Mouse (Mus musculus): ENCODE measurements around the gene Naa20.

Gene Naa20

DNA sequence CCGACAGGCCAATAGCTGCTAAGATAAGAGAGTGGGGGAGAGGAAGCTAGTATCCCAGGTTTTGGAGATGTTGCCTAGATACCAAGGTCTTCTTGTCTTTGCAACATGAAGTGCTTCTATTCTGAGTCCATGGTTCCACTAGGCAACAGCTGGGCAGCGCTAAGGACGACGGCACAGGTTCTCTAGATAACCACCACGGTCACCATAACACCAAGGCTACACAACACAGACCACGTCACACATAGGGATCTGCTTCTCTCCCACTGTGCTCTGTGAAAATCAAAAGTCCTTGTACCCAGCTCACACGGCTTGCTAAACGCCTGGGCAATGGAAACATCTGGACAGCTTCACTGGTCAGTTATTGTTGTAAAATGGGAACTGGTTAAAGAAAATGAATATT is 35.1 kb downstream of the Naa20 start:
- in situ Hi-C loops (cut with MboI; ENCODE audit: low pct_unique_long_range_greater_than_20kb in 1 of 2, low sequenced_read_pairs in 2 of 2, unreplicated experiment in 1 of 2), result no loop called here

DNA sequence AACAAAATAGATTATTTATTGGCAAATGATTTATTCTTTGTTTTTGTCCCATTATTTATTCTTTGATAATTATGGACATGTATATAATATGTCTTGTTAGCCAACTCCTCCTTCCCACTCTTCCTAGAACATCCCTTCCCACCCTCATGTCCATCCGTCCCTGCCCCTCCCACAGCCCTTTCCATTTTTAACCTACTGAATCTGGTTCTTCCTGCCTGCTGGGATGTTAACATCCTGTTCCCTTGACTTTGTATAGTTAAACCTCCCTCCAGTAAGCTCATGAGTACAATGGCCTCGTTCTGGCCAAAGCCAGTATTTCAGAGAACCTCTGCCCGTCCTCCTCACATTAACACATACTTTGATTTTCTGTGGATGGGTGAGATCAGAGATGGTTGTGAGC is 39.5 kb downstream of the Naa20 start:
- in situ Hi-C loops (cut with MboI; ENCODE audit: low pct_unique_long_range_greater_than_20kb in 1 of 2, low sequenced_read_pairs in 2 of 2, unreplicated experiment in 1 of 2), result no loop called here

DNA sequence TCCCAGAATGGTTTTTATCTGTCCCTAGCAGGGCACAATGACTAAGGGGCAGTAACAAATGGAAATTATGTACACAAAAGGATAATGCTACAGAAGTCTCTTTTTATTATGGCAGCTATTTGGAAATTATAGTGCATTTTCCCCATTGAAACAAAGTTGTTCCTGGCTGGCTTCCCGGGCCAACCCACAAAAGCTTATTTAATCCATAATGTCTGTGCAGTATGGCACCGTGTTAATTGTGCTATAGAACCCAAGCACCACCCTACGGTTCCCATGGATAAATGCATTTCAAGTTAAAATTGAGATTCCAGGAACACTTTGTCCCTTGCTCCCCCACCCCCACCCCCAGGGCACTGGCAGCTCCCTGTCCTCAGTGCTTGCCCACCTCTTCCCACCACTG is 42.4 kb downstream of the Naa20 start:
- in situ Hi-C loops (cut with MboI; ENCODE audit: low pct_unique_long_range_greater_than_20kb in 1 of 2, low sequenced_read_pairs in 2 of 2, unreplicated experiment in 1 of 2), result no loop called here

- in situ Hi-C loops (cut with MboI; ENCODE audit: low pct_unique_long_range_greater_than_20kb in 1 of 2, low sequenced_read_pairs in 2 of 2, unreplicated experiment in 1 of 2), result no loop called here
Measured at GRCm38 (mm10) chr2:145948402-145948954, 46.6 kb downstream of the Naa20 start.

GRCm38 (mm10) chr2:145949475-145950068 is 47.7 kb downstream of the Naa20 start:
- in situ Hi-C loops (cut with MboI; ENCODE audit: low pct_unique_long_range_greater_than_20kb in 1 of 2, low sequenced_read_pairs in 2 of 2, unreplicated experiment in 1 of 2), result loop anchor here (25.0 kb wide), 3 partner anchors 263 to 663 kb away; partner anchors contain the start of gene Insm1 (in 1 of the 2)

- in situ Hi-C loops (cut with MboI; ENCODE audit: low pct_unique_long_range_greater_than_20kb in 1 of 2, low sequenced_read_pairs in 2 of 2, unreplicated experiment in 1 of 2), result loop anchor here (25.0 kb wide), 3 partner anchors 262 to 662 kb away; partner anchors contain the start of gene Insm1 (in 1 of the 2)
Measured at GRCm38 (mm10) chr2:145950239-145950638, 48.3 kb downstream of the Naa20 start.

GRCm38 (mm10) chr2:145952726-145953125 is 50.8 kb downstream of the Naa20 start:
- in situ Hi-C loops (cut with MboI; ENCODE audit: low pct_unique_long_range_greater_than_20kb in 1 of 2, low sequenced_read_pairs in 2 of 2, unreplicated experiment in 1 of 2), result loop anchor here (25.0 kb wide), 3 partner anchors 260 to 660 kb away; partner anchors contain the start of gene Insm1 (in 1 of the 2)

GRCm38 (mm10) chr2:145955844-145956243 is 53.9 kb downstream of the Naa20 start:
- in situ Hi-C loops (cut with MboI; ENCODE audit: low pct_unique_long_range_greater_than_20kb in 1 of 2, low sequenced_read_pairs in 2 of 2, unreplicated experiment in 1 of 2), result loop anchor here (25.0 kb wide), 3 partner anchors 256 to 656 kb away; partner anchors contain the start of gene Insm1 (in 1 of the 2)

- in situ Hi-C loops (cut with MboI; ENCODE audit: low pct_unique_long_range_greater_than_20kb in 1 of 2, low sequenced_read_pairs in 2 of 2, unreplicated experiment in 1 of 2), result loop anchor here (25.0 kb wide), 3 partner anchors 256 to 656 kb away; partner anchors contain the start of gene Insm1 (in 1 of the 2)
Measured at GRCm38 (mm10) chr2:145956318-145956717, 54.4 kb downstream of the Naa20 start.

GRCm38 (mm10) chr2:145957450-145957849 is 55.6 kb downstream of the Naa20 start:
- in situ Hi-C loops (cut with MboI; ENCODE audit: low pct_unique_long_range_greater_than_20kb in 1 of 2, low sequenced_read_pairs in 2 of 2, unreplicated experiment in 1 of 2), result loop anchor here (25.0 kb wide), 3 partner anchors 255 to 655 kb away; partner anchors contain the start of gene Insm1 (in 1 of the 2)

DNA sequence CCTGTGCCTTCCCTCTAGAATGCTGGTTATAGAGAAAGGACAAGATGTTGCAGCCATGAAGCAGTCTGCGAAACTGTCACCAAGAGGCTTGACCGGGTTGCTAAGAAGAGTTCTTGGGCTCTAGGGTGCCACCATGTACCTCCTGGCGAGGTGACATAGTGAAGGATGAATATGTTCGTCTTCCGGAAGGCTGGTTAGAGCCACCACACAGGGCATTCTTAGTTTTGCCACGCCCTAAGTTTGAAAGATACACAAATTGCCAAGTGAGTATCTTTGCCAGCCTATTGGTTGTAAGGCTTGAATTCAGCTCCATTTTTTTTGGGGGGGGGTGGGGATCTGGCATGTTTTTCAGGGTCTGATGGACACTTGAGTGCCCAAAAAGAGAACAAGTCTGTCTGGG is 56.2 kb downstream of the Naa20 start:
- in situ Hi-C loops (cut with MboI; ENCODE audit: low pct_unique_long_range_greater_than_20kb in 1 of 2, low sequenced_read_pairs in 2 of 2, unreplicated experiment in 1 of 2), result loop anchor here (25.0 kb wide), 3 partner anchors 254 to 654 kb away; partner anchors contain the start of gene Insm1 (in 1 of the 2)

- in situ Hi-C loops (cut with MboI; ENCODE audit: low pct_unique_long_range_greater_than_20kb in 1 of 2, low sequenced_read_pairs in 2 of 2, unreplicated experiment in 1 of 2), result loop anchor here (25.0 kb wide), 3 partner anchors 254 to 654 kb away; partner anchors contain the start of gene Insm1 (in 1 of the 2)
Measured at GRCm38 (mm10) chr2:145958551-145958950, 56.7 kb downstream of the Naa20 start.

DNA sequence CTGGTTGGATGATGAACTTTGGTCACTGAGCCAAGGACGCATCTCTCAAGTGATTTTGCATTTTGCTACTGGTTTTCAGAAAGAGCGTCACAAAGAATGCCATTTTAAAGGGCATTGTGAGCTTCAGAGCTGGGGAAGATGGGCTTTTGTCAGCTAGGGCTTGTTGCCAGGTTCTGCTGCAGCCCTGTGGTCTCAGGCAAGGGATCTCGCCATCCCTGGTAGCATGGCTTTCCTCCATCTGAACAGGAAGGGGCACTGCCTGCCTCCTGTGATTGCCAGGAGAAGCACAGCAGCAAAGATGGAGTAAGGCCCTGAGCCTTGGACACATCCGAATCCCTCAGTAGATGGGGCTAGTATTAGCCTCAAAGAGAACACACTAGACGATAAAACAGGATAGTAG is 60.0 kb downstream of the Naa20 start:
- in situ Hi-C loops (cut with MboI; ENCODE audit: low pct_unique_long_range_greater_than_20kb in 1 of 2, low sequenced_read_pairs in 2 of 2, unreplicated experiment in 1 of 2), result loop anchor here (10.0 to 25.0 kb wide), 4 partner anchors 233 to 650 kb away; partner anchors contain the start of gene Insm1 (in 1 of the 2)
